Mouse (Mus musculus) cerebellum, postnatal 36 days (tissue): ENCODE data around the gene Il1r2.

Experiments
- DNase-seq, 2 experiments: peaks; one replicate each; pipeline ENCODE4 v3.0.0; 2021 to 2022; ENCODE audit warnings: mixed read lengths in 2 of 2

The Il1r2 gene

GRCm38 (mm10) chr1:40133567-40133966 lies 59.7 kb downstream of the Il1r2 start:
- no peak for DNase-seq

- DNase-seq = peak in 1 of 2 experiments; percentile 9
Measured at GRCm38 (mm10) chr1:40139798-40140532, 66.1 kb downstream of the Il1r2 start.

GRCm38 (mm10) chr1:40156096-40156495 lies 82.2 kb downstream of the Il1r2 start:
- no peak for DNase-seq

GRCm38 (mm10) chr1:40163329-40163917 lies 89.5 kb downstream of the Il1r2 start:
- DNase-seq = no peak

GRCm38 (mm10) chr1:40164331-40164730 lies 90.5 kb downstream of the Il1r2 start:
- DNase-seq = no peak

DNA sequence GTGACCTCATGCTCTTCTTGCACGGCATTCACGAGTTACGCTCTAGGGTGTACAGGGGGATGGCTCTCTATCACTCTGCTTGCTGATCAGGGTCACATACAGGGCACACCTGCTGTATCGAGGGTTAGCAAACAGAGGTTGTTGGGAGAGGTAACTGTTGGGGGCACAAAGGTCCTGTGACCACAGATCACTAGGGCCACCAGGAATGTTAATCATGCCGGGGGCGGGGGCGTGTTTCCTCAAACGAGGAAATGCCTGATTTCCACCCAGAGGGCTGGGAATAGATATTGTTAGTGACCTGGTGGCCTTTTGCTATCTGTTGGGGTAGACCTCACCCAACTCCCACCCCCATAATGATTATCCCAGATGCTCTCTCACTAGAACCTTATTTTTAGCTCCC lies 93.7 kb downstream of the Il1r2 start:
- DNase-seq = no peak

GRCm38 (mm10) chr1:40171878-40172277 lies 98.0 kb downstream of the Il1r2 start:
- no peak for DNase-seq

DNA sequence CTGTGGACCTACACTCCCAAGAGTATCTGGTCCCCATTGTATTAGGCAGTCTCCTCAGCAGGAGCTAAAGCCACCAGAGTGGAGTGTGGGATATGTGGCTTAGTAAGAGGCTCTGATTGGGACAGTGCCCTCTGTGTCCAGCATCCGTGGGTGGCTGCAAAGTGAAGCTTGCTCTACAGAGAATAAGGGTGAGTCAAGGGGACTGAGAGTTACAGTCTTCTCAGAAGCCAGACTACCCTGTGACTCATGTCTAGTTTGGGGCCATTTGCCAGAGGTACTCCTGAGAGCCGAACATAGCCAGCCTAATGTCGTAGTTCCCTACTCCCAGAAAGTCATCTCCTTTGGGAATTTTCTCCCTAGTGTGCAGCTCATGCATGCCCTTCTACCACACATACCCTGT lies 100.3 kb downstream of the Il1r2 start:
- no peak for DNase-seq
